Mouse (Mus musculus) stomach, embryonic 15.5 days (tissue): ENCODE results near the gene Tfap2a. TPM values are rescaled to one million over a fixed set of nuclear protein-coding genes. Genes with fewer than 3 reads are reported as not detected.

Source experiments
- polyA plus RNA-seq: library from polyadenylated mRNA; unstranded; fragments of >200 nt; fragmentation: Nextera tagmentation; extraction: Ambion mirVana; gene quantifications from 2 replicates; pipeline ENCODE4 v1.2.1, GENCODE M21; 2015

Tfap2a gene
- polyA plus RNA-seq, 1 experiment from 2014 or later = 1.0 TPM

Other genes with a start within 250 kb of the Tfap2a start
- 7.9 and 9.0 TPM in 2 replicates for gene Gcnt2, start 121.4 kb upstream of the Tfap2a start, polyA plus RNA-seq